Mouse (Mus musculus) limb, embryonic 15.5 days (tissue): ENCODE measurements at regions not wholly inside any gene's neighbourhood (a gene's known extent, or its start where the extent isn't known, plus 50 kb on each side); places are given as distances from the start of the nearest gene placed in this dataset.
"Not testable (repeated sequence)": the region's sequence is repeated elsewhere in the genome, so short reads cannot be mapped to it uniquely, and the experiment has no call there.

ENCODE experiments used
- ATAC-seq: fragments of 200-750 bp; cut with Nextera tagmentation; 2 replicates; pipeline ENCODE4 v1.8.0; 2017; ENCODE audit warnings: low read depth, moderate TSS enrichment; ENCODE audit not compliant: insufficient number of reproducible peaks, low FRiP score, low TSS enrichment
- H3K27ac ChIP-seq: fragments of 300-500 bp; sonication (generic); 2 replicates; pipeline ENCODE4 v1.5.1; 2015; ENCODE audit warnings: moderate library complexity, mild to moderate bottlenecking, inconsistent platforms
- H3K27me3 ChIP-seq: fragments of 300-500 bp; sonication (generic); 2 replicates; pipeline ENCODE4 v1.6.1; 2015; ENCODE audit warnings: inconsistent platforms
- H3K36me3 ChIP-seq: fragments of 300-500 bp; sonication (generic); 2 replicates; pipeline ENCODE4 v1.6.1; 2015; ENCODE audit warnings: inconsistent platforms
- H3K4me1 ChIP-seq: fragments of 300-500 bp; sonication (generic); 2 replicates; pipeline ENCODE4 v1.6.1; 2015; ENCODE audit warnings: inconsistent platforms
- H3K4me2 ChIP-seq: fragments of 300-500 bp; sonication (generic); 2 replicates; pipeline ENCODE4 v1.6.1; 2015; ENCODE audit warnings: mild to moderate bottlenecking, inconsistent platforms
- H3K4me3 ChIP-seq: fragments of 300-500 bp; sonication (generic); 2 replicates; pipeline ENCODE4 v1.5.1; 2015; ENCODE audit warnings: mild to moderate bottlenecking, inconsistent platforms
- H3K9ac ChIP-seq: fragments of 300-500 bp; sonication (generic); 2 replicates; pipeline ENCODE4 v1.6.1; 2015; ENCODE audit warnings: inconsistent platforms
- H3K9me3 ChIP-seq: fragments of 300-500 bp; sonication (generic); 2 replicates; pipeline ENCODE4 v1.6.1; 2016; ENCODE audit warnings: inconsistent platforms
- WGBS: fragments of 180-500 bp; shearing (Covaris S2); methylation state at CpG from one replicate; pipeline ENCODE4 v1.1.7; 2015; 5-methylcytosine and 5-hydroxymethylcytosine counted together

DNA sequence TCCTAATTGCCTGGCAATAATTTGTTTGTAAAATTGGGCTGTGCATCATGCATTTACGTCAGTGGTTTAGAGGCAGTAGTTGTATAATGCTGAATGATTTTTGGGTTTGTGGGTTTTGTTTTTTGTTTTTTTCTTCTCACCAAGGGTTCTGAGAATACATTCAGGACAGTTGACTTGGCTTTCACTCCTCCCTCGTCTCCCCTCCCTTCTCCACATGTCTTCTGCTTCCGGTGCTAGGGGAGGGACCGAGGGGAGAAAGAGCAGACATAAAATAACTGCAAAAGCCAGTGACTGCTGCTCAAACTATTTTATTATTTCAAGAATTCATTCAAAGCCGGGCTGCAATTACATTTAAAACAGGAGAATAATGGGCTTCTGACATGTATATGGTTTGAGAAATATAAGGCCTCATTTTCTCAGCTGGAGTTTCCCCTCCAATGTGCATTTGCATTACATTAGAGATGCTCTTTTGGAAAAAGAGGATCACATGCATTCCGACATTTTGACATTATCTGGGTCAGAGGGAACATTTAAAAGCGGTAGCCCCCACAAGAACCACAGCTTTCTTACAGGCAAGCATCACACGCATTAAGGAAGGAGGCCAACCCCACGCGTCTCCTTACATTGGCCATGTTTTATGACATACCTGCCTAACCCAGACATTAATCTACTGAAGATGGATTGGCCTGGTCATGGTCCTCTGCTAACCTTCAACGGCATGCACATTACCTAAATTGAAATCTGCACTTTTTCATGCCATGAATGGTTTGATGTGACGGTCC lies 185.3 kb upstream of the Mpdz start:
- ATAC-seq: no peak
- Histone ChIP-seq H3K4me3 (no peak overlapping the region), H3K27ac (no peak overlapping the region), H3K4me1 (no peaks in the 10 kb centered on the region), H3K27me3 (no peaks in the 10 kb centered on the region), H3K36me3 (no peaks in the 10 kb centered on the region), H3K4me2 (no peak overlapping the region), H3K9me3 (no peaks in the 10 kb centered on the region), H3K9ac (no peak overlapping the region)
- 52% methylated on average over 12 of the region's 12 CpGs for WGBS

DNA sequence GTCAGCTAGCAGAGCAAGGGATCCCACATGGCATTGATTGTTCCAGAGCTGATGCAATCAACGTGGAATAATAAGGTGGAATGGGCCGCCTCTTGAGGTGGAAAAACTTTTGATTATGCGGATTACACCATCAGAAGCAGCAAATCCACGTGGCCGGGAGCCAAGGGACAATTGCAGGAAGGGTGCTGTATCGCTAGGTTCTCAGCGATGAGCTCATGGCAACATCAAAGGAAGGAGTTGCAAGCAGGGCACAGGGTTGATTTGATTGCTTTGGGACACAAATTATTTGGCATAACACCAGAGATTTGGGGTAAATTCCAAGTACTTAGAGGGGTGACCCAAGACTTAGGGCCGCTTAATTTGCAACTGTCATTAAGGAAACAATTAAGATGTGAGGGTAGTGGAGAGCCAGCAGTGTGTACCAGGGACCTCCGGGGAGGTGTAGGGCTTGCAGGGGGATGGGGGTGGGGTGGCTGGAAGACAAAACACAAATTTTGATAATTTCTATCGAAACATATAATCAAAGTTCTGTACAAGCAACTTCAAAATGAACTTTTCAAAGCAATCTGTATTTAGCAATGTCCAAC lies 182.8 kb upstream of the Mpdz start:
- Histone ChIP-seq H3K4me2 (no peak overlapping the region), H3K27ac (no peak overlapping the region), H3K9me3 (no peaks in the 10 kb centered on the region), H3K4me3 (no peak overlapping the region), H3K27me3 (no peaks in the 10 kb centered on the region), H3K36me3 (no peaks in the 10 kb centered on the region), H3K4me1 (no peaks in the 10 kb centered on the region), H3K9ac (no peak overlapping the region)
- 43% methylated on average over 10 of the region's 10 CpGs for WGBS
- ATAC-seq: no peak

DNA sequence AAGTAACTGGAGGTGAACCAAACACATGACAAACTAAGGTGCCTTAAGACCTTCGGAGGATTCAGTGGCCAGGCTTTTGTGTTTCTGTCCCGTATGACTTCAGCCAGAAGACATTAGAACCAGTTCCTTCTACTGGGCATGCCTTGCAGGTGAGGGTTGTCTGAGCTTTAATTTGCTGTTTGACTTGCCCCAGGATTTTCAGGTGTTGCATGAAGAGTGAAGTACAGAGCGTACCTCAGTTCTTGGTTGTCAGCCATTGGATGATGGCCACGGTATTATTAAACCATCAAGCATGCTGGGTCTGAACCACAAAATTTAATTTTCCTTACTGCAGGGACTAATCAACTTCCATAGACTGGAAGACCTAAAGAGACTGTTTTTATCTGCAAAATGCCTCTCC lies 181.5 kb upstream of the Mpdz start:
- Histone ChIP-seq H3K4me2 (no peak overlapping the region), H3K27me3 (no peaks in the 10 kb centered on the region), H3K36me3 (no peaks in the 10 kb centered on the region), H3K27ac (peak overlapping the region; percentile 55; the same call in 1 of the 2 replicates), H3K4me3 (no peak overlapping the region), H3K4me1 (no peaks in the 10 kb centered on the region), H3K9me3 (no peaks in the 10 kb centered on the region), H3K9ac (no peak overlapping the region)
- 66% methylated on average over 4 of the region's 4 CpGs for WGBS
- no peak for ATAC-seq

DNA sequence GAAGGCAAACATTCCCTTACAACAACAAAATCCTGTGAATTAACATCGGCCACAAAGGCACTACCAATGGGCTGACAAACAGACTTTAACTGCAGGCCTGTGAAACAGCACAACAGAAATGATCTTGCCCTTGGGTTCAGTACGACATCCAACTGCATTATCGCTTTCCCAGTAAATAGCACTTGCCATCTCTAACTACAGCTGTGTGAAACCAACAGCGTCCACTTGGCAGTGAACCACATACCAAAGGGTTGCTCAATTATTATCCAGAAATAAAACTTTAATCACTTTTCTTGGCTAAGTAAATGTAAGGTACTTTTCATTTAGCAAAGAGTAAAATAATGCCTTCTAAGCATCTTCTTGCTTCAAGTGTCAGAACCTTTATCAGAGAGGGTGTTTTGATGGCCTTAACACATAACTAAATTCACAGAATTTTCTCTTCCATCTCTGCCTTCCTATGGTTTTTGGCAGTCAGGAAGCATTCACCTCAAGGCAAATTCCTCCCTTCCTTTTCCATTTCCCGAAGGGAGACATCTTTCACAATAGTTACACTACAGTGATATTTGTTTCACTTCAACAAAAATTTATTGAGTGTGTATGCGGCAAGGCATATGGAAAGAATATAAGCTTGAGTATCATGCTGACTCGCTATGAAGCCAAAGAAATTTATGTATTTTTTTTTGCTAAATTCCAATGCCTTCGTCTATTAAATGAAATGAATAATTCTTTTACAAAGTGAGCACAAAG lies 178.9 kb upstream of the Mpdz start:
- no peak for ATAC-seq
- no peak overlapping the region for H3K27ac ChIP-seq
- WGBS: 54% methylated on average over 8 of the region's 8 CpGs
- no peak overlapping the region for H3K4me2 ChIP-seq
- no peaks in the 10 kb centered on the region for H3K4me1 ChIP-seq
- no peak overlapping the region for H3K4me3 ChIP-seq
- no peaks in the 10 kb centered on the region for H3K27me3 ChIP-seq
- no peaks in the 10 kb centered on the region for H3K9me3 ChIP-seq
- H3K36me3 ChIP-seq: no peaks in the 10 kb centered on the region
- H3K9ac ChIP-seq: no peak overlapping the region

DNA sequence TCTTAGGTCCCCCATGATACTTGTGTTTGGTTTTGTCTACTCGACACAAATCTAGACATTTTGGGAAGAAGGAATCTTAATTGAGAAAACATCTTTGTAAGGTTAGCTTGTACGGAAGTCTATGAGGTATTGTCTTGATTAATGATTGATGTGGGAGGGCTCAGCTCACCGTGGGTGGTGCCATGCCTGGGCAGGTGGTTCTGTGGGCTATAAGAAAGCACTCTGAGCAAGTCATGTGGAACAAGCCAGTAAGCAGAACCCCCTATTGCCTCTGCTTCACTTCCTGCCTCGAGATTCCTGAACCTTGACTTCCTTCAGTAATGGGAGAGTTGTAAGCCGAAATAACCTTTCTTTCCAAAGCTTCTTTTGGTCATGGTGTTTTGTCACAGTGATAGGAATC lies 174.6 kb upstream of the Mpdz start:
- no peak overlapping the region for H3K9ac ChIP-seq
- WGBS: 60% methylated on average over 5 of the region's 5 CpGs
- H3K36me3 ChIP-seq: no peaks in the 10 kb centered on the region
- H3K4me3 ChIP-seq: no peak overlapping the region
- H3K4me1 ChIP-seq: no peaks in the 10 kb centered on the region
- ATAC-seq: no peak
- no peak overlapping the region for H3K27ac ChIP-seq
- H3K27me3 ChIP-seq: no peaks in the 10 kb centered on the region
- no peaks in the 10 kb centered on the region for H3K9me3 ChIP-seq
- no peak overlapping the region for H3K4me2 ChIP-seq

DNA sequence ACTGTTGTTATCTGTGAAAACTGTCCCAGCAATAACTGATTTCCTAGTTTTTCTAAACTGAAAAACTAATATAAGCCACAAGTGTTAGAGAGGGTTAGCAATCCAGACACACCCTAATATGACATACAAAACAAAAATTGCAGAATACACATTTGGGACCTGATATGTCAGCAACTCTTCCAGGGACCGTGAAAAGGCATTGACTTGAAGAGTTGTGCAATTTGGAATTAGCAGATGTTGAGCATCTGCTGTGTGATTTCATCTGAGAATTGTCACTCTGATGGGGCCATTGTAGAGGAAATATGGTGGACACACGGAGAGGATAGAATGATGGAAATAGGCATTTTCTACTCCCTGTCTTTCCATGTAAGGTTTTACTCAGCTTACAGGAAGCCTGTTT lies 168.6 kb upstream of the Mpdz start:
- Histone ChIP-seq H3K36me3 (no peaks in the 10 kb centered on the region), H3K27me3 (no peaks in the 10 kb centered on the region), H3K9me3 (no peaks in the 10 kb centered on the region), H3K27ac (no peak overlapping the region), H3K4me1 (no peaks in the 10 kb centered on the region), H3K9ac (no peak overlapping the region), H3K4me2 (no peak overlapping the region), H3K4me3 (no peak overlapping the region)
- ATAC-seq: no peak
- WGBS: 58% methylated on average over 2 of the region's 2 CpGs

DNA sequence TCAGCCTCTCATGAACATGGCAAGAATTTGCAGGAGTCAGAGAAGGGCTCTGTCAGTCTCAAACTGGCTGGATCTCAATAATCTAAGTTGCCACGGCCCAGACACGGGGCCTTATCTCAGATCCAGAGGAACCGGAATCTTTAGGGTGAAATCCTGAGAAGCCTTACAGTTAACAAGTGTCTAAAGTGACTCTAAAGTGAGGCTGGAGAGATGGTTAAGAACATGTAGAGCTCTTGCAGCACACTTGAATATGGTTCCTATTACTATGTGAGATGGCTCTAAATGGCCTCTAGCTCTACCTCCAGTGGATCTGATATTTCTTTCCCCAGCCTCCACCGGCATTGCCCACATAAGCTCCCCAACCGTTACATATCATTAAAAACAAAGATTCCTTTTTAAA lies 157.8 kb upstream of the Mpdz start:
- no peaks in the 10 kb centered on the region for H3K36me3 ChIP-seq
- WGBS: 90% methylated on average over 5 of the region's 5 CpGs
- no peak overlapping the region for H3K4me2 ChIP-seq
- no peak overlapping the region for H3K27ac ChIP-seq
- H3K9me3 ChIP-seq: no peaks in the 10 kb centered on the region
- no peaks in the 10 kb centered on the region for H3K27me3 ChIP-seq
- H3K4me1 ChIP-seq: no peaks in the 10 kb centered on the region
- no peak for ATAC-seq
- no peak overlapping the region for H3K9ac ChIP-seq
- H3K4me3 ChIP-seq: no peak overlapping the region

DNA sequence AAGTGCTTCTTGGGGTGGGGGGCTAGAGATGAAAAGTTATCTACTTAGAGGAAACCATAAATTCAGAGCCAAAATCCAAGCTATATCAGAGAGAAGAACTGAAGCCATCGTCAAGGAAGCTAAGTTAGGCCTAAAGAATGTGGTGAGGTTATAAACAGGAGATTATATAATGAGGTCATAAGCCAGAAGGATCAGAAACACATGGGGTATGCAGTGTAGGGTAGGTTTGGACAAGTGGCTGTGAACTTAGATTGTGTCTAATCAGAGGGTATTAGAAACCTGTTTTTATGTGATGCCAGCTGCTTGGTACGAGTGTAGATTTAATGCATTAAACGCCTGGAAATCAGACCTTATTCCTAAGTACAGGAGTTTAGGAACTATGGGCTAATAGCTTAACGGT lies 154.8 kb upstream of the Mpdz start:
- Histone ChIP-seq H3K4me1 (no peaks in the 10 kb centered on the region), H3K9ac (no peak overlapping the region), H3K27ac (no peak overlapping the region), H3K27me3 (no peaks in the 10 kb centered on the region), H3K36me3 (no peaks in the 10 kb centered on the region), H3K4me2 (no peak overlapping the region), H3K9me3 (no peaks in the 10 kb centered on the region), H3K4me3 (no peak overlapping the region)
- no peak for ATAC-seq
- 42% methylated on average over 4 of the region's 4 CpGs for WGBS

DNA sequence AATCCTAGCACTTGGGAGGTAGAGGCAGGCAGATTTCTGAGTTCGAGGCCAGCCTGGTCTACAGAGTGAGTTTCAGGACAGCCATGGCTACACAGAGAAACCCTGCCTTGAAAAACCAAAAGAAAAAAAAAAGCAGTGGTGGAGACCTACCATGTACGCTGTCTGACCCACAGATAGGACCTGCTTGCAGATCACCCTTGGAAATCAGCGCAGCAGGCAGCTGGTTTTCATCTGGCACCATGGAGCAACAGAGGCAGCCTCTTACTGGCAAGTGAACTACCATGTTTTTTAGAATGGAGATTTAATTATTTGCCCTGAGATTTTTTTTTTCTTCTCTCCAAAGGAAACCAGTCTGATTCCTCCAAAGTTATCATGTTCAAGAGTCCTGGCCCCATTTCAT lies 150.8 kb upstream of the Mpdz start:
- not testable (repeated sequence) for H3K27me3 ChIP-seq, H3K36me3 ChIP-seq, H3K4me2 ChIP-seq, H3K9ac ChIP-seq, H3K4me1 ChIP-seq, ATAC-seq, H3K4me3 ChIP-seq, H3K9me3 ChIP-seq, H3K27ac ChIP-seq
- 89% methylated on average over 3 of the region's 3 CpGs for WGBS

DNA sequence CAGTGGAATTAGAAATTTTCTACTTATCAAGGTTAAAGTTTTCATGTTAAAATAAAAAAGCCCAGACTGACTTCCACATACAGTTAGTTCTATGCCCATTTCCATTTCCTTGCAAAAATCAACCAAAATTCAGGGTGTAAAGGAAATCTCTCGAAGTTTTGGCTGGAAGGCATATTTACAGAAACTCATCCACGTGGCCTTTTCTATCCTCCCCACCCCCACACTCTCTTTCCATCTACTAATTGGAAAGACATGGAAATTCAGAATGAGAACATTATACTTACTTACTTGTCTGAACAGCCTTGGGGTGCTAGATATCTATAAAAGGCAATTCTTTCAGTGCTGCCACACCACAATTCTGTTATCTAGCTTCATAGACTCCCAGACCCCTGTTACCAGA lies 139.9 kb upstream of the Mpdz start:
- no peaks in the 10 kb centered on the region for H3K27me3 ChIP-seq
- no peak overlapping the region for H3K27ac ChIP-seq
- H3K4me1 ChIP-seq: peaks cover 13% of the 10 kb centered on the region
- WGBS: 45% methylated on average over 2 of the region's 2 CpGs
- H3K9ac ChIP-seq: no peak overlapping the region
- H3K4me2 ChIP-seq: no peak overlapping the region
- no peaks in the 10 kb centered on the region for H3K9me3 ChIP-seq
- no peak overlapping the region for H3K4me3 ChIP-seq
- ATAC-seq: no peak
- no peaks in the 10 kb centered on the region for H3K36me3 ChIP-seq

DNA sequence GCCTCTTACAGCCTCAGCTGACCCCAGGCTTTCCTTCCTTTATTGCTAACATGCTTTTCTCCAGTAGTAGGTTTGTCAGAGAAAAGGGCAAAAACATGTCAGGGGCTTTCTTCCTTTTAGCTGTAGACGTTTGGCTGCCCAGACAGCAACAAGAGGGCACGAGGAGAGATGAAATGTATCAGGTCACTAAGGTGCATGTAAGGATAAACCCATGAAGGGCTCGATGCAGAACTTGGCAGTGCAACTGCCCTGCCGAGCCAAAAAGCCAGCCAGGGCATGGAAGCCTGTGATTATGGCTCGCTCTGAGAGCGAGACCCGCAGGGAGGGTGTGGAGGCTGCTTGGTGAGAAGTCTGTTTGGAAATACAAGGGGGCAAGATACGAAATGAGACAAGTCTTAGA lies 137.9 kb upstream of the Mpdz start:
- Histone ChIP-seq H3K36me3 (no peaks in the 10 kb centered on the region), H3K4me3 (no peak overlapping the region), H3K27ac (peak overlapping the region; percentile 67), H3K27me3 (no peaks in the 10 kb centered on the region), H3K9ac (no peak overlapping the region; the same call in 1 of the 2 replicates), H3K4me2 (no peak overlapping the region), H3K4me1 (peaks cover 13% of the 10 kb centered on the region), H3K9me3 (no peaks in the 10 kb centered on the region)
- WGBS: 46% methylated on average over 8 of the region's 8 CpGs
- no peak for ATAC-seq

DNA sequence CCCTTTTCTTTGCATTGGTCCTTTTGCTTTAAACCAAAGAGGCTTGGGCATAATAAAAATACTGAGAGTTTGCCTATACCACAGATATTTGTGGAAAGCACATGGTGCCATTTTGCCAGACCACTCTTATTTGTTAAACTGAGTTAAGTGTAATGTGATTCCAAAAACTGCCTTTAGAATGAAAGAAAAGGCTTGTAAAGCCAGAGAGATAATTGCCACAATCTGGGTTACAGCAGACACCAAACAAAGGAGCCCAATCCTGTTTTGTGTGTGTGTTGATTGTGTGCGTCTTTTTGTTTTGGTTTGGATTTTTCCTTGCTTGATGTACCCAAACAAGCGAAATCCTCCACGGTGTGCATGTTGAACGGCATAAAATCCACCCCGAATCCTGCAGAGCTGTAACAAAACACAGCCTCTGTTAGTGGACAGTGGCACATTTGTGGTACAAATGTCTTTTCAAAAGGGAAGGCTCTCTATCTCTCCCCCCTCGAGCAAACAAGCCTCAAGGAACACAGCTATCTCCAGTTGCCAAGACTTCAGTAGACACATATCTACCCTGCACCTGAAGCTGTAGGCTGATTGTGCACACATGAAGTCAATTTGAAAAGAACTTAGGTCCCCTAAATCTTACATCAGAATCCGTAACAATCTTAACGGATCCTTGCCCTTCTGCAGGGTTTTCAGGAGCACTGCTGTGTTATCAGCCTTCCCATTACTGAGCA lies 136.9 kb upstream of the Mpdz start:
- no peaks in the 10 kb centered on the region for H3K9me3 ChIP-seq
- 43% methylated on average over 8 of the region's 8 CpGs for WGBS
- no peak overlapping the region for H3K4me3 ChIP-seq
- ATAC-seq: no peak
- no peaks in the 10 kb centered on the region for H3K36me3 ChIP-seq
- H3K27me3 ChIP-seq: no peaks in the 10 kb centered on the region
- H3K4me1 ChIP-seq: peaks cover 13% of the 10 kb centered on the region
- H3K27ac ChIP-seq: peak overlapping the region; percentile 67
- H3K4me2 ChIP-seq: 0 out of 2 replicates have a peak overlapping the region, but pooled peaks have one; percentile 13
- H3K9ac ChIP-seq: no peak overlapping the region
